Mouse (Mus musculus) urinary bladder, postnatal 4 days (tissue): ENCODE data around the gene Chd5.

Experiments
- DNase-seq, 2 experiments: peaks; one replicate each; pipeline ENCODE4 v3.0.0; 2021 to 2022; ENCODE audit warnings: low spot score in 2 of 2

The Chd5 gene

GRCm38 (mm10) chr4:152338419-152339292, at the start of gene Chd5:
Gene Chd5 (plus strand): TSS chr4:152338651.
- no peak for DNase-seq

- no peak for DNase-seq
Measured at GRCm38 (mm10) chr4:152290385-152290784, 48.1 kb upstream of the Chd5 start.

- DNase-seq, result no peak
Measured at GRCm38 (mm10) chr4:152290991-152291390, 47.5 kb upstream of the Chd5 start.

- DNase-seq, result no peak
Measured at GRCm38 (mm10) chr4:152291562-152291961, 46.9 kb upstream of the Chd5 start, which contains the start of gene Hes3. Gene Hes3 (minus strand): TSS chr4:152291662.

GRCm38 (mm10) chr4:152292102-152292765, 46.2 kb upstream of the Chd5 start:
- no peak for DNase-seq

- DNase-seq, result no peak
Measured at GRCm38 (mm10) chr4:152294188-152294929, 44.1 kb upstream of the Chd5 start.

- DNase-seq, result no peak
Measured at GRCm38 (mm10) chr4:152295916-152296315, 42.5 kb upstream of the Chd5 start.

- no peak for DNase-seq
Measured at GRCm38 (mm10) chr4:152296371-152296770, 42.1 kb upstream of the Chd5 start.

- DNase-seq, result peak; percentile 100
Measured at GRCm38 (mm10) chr4:152296874-152297861, 41.3 kb upstream of the Chd5 start, which contains the start of gene Icmt. Gene Icmt (plus strand): TSS chr4:152297227.

GRCm38 (mm10) chr4:152298836-152299235, 39.6 kb upstream of the Chd5 start:
- no peak for DNase-seq

- no peak for DNase-seq
Measured at GRCm38 (mm10) chr4:152300375-152300774, 38.1 kb upstream of the Chd5 start.

- no peak for DNase-seq
Measured at GRCm38 (mm10) chr4:152302012-152302411, 36.4 kb upstream of the Chd5 start.

- DNase-seq, result no peak
Measured at GRCm38 (mm10) chr4:152303172-152303571, 35.3 kb upstream of the Chd5 start.

GRCm38 (mm10) chr4:152304685-152305084, 33.8 kb upstream of the Chd5 start:
- DNase-seq, result no peak

- no peak for DNase-seq
Measured at GRCm38 (mm10) chr4:152305991-152306390, 32.5 kb upstream of the Chd5 start.

- DNase-seq, result no peak
Measured at GRCm38 (mm10) chr4:152307542-152307941, 30.9 kb upstream of the Chd5 start.

GRCm38 (mm10) chr4:152312186-152312585, 26.3 kb upstream of the Chd5 start:
- no peak for DNase-seq

GRCm38 (mm10) chr4:152313211-152313632, 25.2 kb upstream of the Chd5 start:
- no peak for DNase-seq

- DNase-seq, result no peak
Measured at GRCm38 (mm10) chr4:152313934-152314333, 24.5 kb upstream of the Chd5 start.

GRCm38 (mm10) chr4:152315498-152316213, 22.8 kb upstream of the Chd5 start:
- no peak for DNase-seq
